Mouse (Mus musculus) C2C12 (cell line): Measurements from ENCODE around the gene Fau.

Experiments used
- CEBPB ChIP-seq: IDR thresholded peaks from one replicate; pipeline ENCODE4 v1.6.1; 2011; ENCODE audit warnings: low read depth, mild to moderate bottlenecking, control low read depth, moderate library complexity
- CTCF ChIP-seq: IDR thresholded peaks from one replicate; pipeline ENCODE4 v1.5.1; 2011; ENCODE audit not compliant: control insufficient read depth, insufficient read depth, insufficient read length

GRCm38 (mm10) chr19:6061021-6061533 lies 3.4 kb downstream of the Fau start, which contains the start of gene Znhit2:
- no peak for TF ChIP-seq CTCF
- no peak for TF ChIP-seq CEBPB
